Mouse (Mus musculus): ENCODE results near the gene Rcl1. TPM values are rescaled to one million over a fixed set of nuclear protein-coding genes. Genes with fewer than 3 reads are reported as not detected.

Rcl1 gene
- polyA plus RNA-seq, 2 experiments, result 31.4 to 52.1 TPM

DNA sequence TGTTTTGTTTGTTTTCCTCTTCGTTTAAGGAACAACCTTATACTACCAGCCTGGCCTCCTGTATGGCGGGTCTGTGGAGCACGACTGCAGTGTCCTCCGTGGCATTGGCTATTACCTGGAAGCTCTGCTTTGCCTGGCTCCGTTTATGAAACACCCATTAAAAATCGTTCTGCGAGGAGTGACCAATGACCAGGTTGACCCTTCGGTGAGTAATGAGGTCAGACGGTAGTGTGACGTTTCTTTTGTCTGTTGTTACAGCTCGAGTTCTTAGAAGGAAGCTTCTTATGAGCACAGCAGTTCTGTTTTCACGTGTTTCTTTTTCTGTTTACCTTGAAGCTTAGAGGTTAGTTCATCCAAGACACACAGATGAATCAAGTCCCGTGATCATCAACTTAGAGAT lies 17.0 kb downstream of the Rcl1 start:
- Histone ChIP-seq H3K36me3 (replicated peaks; ENCODE audit: control insufficient read depth, insufficient read depth, low read depth) (peaks cover 14% of the 10 kb centered on the region), H3K4me2 (ENCODE audit: low read depth) (no peak overlapping the region), H3K27ac (no peak overlapping the region), H3K4me1 (replicated peaks; ENCODE audit: control insufficient read depth in 2 of 2, insufficient read depth in 2 of 2, low read length in 1 of 2) (no peaks in the 10 kb centered on the region), H3K4me3 (ENCODE audit: insufficient read depth in 1 of 2, low read depth in 2 of 2, low read length in 2 of 2) (no peak overlapping the region), H3K9ac (replicated peaks) (no peak overlapping the region), H3K27me3 (ENCODE audit: control insufficient read depth, insufficient read depth, low read length) (no peaks in the 10 kb centered on the region), H3K9me3 (ENCODE audit: control insufficient read depth, low read length) (no peaks in the 10 kb centered on the region)
- DNase-seq (ENCODE audit: low read depth in 3 of 3, low spot score in 3 of 3), result no peak
- 84% methylated on average over 13 of the region's 13 CpGs for WGBS (ENCODE audit: insufficient replicate concordance)
- no peak for ATAC-seq (ENCODE audit: insufficient read depth)
- no peak for TF ChIP-seq EP300 (IDR thresholded peaks at IDR 0.05; ENCODE audit: low read depth)

DNA sequence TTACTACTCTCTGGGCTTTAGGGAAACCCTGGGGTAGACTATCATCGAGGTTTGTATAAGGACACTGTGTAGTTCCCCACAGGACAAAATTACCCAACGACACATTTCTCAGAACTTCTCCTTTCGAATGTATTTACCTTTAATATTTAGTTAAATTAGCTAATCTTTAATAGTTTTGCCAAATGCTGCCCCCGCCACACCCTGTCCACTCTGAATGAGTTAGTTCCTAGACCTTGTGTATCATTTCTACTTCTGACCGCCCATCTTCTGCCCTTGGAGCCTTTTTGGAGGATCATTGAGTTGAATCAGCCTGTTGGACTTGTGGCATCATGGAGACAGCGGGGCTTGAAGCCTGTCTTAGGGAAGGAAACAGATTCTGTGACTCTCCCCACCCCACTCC lies 19.1 kb downstream of the Rcl1 start:
- 81% methylated on average over 6 of the region's 6 CpGs for whole genome bisulfite sequencing (ENCODE audit: insufficient replicate concordance)

DNA sequence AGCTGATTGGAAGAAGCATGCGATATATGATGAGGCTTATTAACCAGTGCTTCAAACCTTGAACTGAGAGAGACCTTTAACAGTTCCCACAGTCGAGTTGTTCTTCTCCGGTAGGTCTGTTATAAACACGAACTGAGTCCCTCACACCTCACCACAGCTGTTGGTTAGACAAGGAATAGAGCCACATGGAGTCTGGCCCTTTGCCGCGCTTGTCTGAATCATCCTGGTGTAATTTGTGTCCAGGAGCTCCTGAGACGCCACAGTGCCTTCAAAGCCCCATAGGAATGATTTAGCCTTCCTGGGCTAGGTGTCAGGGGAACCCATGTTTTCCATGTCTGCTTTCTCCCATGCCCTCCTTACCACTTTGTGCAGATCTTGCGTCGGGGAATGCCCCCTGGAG lies 20.2 kb downstream of the Rcl1 start:
- H3K4me3 ChIP-seq (ENCODE audit: insufficient read depth in 1 of 2, low read depth in 2 of 2, low read length in 2 of 2), result no peak overlapping the region
- DNase-seq (ENCODE audit: low read depth in 3 of 3, low spot score in 3 of 3) (no peak), ATAC-seq (ENCODE audit: insufficient read depth) (no peak)
- WGBS (ENCODE audit: insufficient replicate concordance), result 90% methylated on average over 9 of the region's 9 CpGs
- H3K27me3 ChIP-seq (ENCODE audit: control insufficient read depth, insufficient read depth, low read length), result no peaks in the 10 kb centered on the region
- H3K4me1 ChIP-seq (replicated peaks; ENCODE audit: control insufficient read depth in 2 of 2, insufficient read depth in 2 of 2, low read length in 1 of 2), result no peaks in the 10 kb centered on the region; a peak in 1 of 4 replicates
- peaks cover 22% of the 10 kb centered on the region for H3K36me3 ChIP-seq (replicated peaks; ENCODE audit: control insufficient read depth, insufficient read depth, low read depth)
- H3K9ac ChIP-seq (replicated peaks), result no peak overlapping the region
- H3K9me3 ChIP-seq (ENCODE audit: control insufficient read depth, low read length), result no peaks in the 10 kb centered on the region
- H3K27ac ChIP-seq, result no peak overlapping the region
- H3K4me2 ChIP-seq (ENCODE audit: low read depth), result no peak overlapping the region
- TF ChIP-seq CTCF (IDR thresholded peaks at IDR 0.05; ENCODE audit: low read depth), result no peak

More for the DNA sequence above, 19.1 kb downstream of the Rcl1 start:
- no peak overlapping the region for H3K4me2 ChIP-seq (ENCODE audit: low read depth)
- no peaks in the 10 kb centered on the region for H3K4me1 ChIP-seq (replicated peaks; ENCODE audit: control insufficient read depth in 2 of 2, insufficient read depth in 2 of 2, low read length in 1 of 2)
- H3K36me3 ChIP-seq (replicated peaks; ENCODE audit: control insufficient read depth, insufficient read depth, low read depth), result peaks cover 22% of the 10 kb centered on the region
- H3K9me3 ChIP-seq (ENCODE audit: control insufficient read depth, low read length), result no peaks in the 10 kb centered on the region
- H3K27me3 ChIP-seq (ENCODE audit: control insufficient read depth, insufficient read depth, low read length), result no peaks in the 10 kb centered on the region
- no peak overlapping the region for H3K9ac ChIP-seq (replicated peaks)
- no peak for TF ChIP-seq EP300 (IDR thresholded peaks at IDR 0.05; ENCODE audit: low read depth)
- no peak for TF ChIP-seq CTCF (IDR thresholded peaks at IDR 0.05; ENCODE audit: low read depth)
- no peak overlapping the region for H3K27ac ChIP-seq
- ATAC-seq (ENCODE audit: insufficient read depth) (no peak), DNase-seq (ENCODE audit: low read depth in 3 of 3, low spot score in 3 of 3) (no peak)
- H3K4me3 ChIP-seq (ENCODE audit: insufficient read depth in 1 of 2, low read depth in 2 of 2, low read length in 2 of 2), result no peak overlapping the region

DNA sequence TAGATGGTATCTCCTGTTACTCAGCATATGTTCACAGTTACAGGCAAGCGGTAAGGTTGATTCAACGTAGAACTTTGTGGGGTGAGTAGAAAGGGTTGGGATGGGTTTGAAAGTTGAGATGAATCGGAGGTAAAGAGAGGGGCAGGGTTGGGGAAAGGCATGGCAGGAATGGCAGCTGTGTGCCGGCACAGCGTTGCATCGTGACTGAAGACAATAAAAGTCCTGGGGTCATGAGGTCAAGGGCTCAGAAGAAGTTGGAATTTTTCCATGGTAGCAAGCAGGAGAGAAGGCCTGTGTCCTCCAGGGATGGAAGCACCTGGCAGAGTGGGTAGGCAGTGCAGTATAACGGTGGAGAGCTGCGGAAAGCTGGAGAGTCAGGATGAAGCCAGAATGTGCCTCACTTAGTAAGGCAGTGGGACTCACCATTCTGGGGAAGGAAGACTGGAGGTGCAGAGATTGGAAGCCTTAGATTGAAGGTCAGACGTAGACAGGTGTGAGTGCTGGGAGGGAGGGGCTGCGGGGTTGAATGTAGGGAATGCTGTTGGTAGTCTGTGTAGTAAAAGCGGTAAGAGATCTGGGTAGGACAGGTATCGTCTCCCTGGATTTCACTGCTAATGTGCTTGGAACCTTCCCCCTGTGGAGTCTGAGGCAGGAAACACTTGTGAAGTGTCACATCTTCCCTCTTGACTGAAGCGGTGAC lies 23.9 kb downstream of the Rcl1 start:
- H3K36me3 ChIP-seq (replicated peaks; ENCODE audit: control insufficient read depth, insufficient read depth, low read depth), result peaks cover 26% of the 10 kb centered on the region
- no peaks in the 10 kb centered on the region for H3K9me3 ChIP-seq (ENCODE audit: control insufficient read depth, low read length)
- H3K4me3 ChIP-seq (ENCODE audit: insufficient read depth in 1 of 2, low read depth in 2 of 2, low read length in 2 of 2), result no peak overlapping the region
- H3K4me1 ChIP-seq (replicated peaks; ENCODE audit: control insufficient read depth in 2 of 2, insufficient read depth in 2 of 2, low read length in 1 of 2), result peaks cover 0 to 2% of the 10 kb centered on the region in 2 experiments; a peak in 1 of 4 replicates
- H3K27ac ChIP-seq, result no peak overlapping the region
- no peak for ATAC-seq (ENCODE audit: insufficient read depth)
- H3K27me3 ChIP-seq (ENCODE audit: control insufficient read depth, insufficient read depth, low read length), result no peaks in the 10 kb centered on the region
- TF ChIP-seq EP300 (IDR thresholded peaks at IDR 0.05; ENCODE audit: low read depth), result no peak
- no peak for TF ChIP-seq CTCF (IDR thresholded peaks at IDR 0.05; ENCODE audit: low read depth)
- no peak for DNase-seq (ENCODE audit: low read depth in 3 of 3, low spot score in 3 of 3)
- no peak overlapping the region for H3K9ac ChIP-seq (replicated peaks)
- no peak overlapping the region for H3K4me2 ChIP-seq (ENCODE audit: low read depth)
- WGBS (ENCODE audit: insufficient replicate concordance), result 89% methylated on average over 13 of the region's 13 CpGs

DNA sequence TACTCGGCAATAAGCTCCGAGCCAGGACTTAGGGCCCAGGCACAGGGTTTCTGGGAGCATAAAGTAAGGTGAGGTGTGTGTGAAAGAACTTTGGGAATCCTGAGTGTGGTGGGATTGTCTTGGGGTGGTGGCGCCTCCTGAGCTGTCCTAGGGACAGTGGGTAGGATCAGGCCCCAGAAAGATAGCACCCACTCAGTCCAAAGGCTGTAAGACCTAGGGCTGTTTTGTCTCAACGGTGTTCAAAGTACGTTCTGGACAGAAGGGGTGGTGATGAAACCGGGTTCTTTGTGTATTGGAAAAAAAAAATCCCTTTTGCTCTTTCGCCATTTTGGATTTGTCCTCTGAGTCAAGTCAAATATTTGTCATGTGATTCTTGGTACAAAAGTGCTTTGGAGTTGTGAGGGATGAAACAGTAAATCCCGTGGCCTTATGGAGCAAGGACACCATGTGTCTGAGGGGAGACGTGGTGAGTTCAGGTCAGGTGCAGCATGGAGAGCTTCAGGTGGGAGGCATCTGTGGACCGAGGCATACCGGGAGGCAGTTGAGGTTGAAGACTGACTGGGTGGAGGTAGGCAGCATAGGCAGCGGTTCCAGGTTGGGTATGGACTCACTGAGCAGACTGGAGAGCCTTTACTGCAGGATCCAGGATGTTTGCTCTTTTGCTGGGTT lies 25.3 kb downstream of the Rcl1 start:
- H3K4me1 ChIP-seq (replicated peaks; ENCODE audit: control insufficient read depth in 2 of 2, insufficient read depth in 2 of 2, low read length in 1 of 2), result peaks cover 0 to 2% of the 10 kb centered on the region in 2 experiments; a peak in 1 of 4 replicates
- TF ChIP-seq EP300 (IDR thresholded peaks at IDR 0.05; ENCODE audit: low read depth) (no peak), CTCF (IDR thresholded peaks at IDR 0.05; ENCODE audit: low read depth) (no peak)
- H3K4me3 ChIP-seq (ENCODE audit: insufficient read depth in 1 of 2, low read depth in 2 of 2, low read length in 2 of 2), result peak overlapping the region; percentile 32 to 33; a peak in 3 of 4 replicates
- no peak overlapping the region for H3K4me2 ChIP-seq (ENCODE audit: low read depth)
- peak in 1 of 3 experiments; percentile 38 for DNase-seq (ENCODE audit: low read depth in 3 of 3, low spot score in 3 of 3)
- no peaks in the 10 kb centered on the region for H3K27me3 ChIP-seq (ENCODE audit: control insufficient read depth, insufficient read depth, low read length)
- 78% methylated on average over 12 of the region's 12 CpGs for WGBS (ENCODE audit: insufficient replicate concordance)
- no peaks in the 10 kb centered on the region for H3K9me3 ChIP-seq (ENCODE audit: control insufficient read depth, low read length)
- H3K36me3 ChIP-seq (replicated peaks; ENCODE audit: control insufficient read depth, insufficient read depth, low read depth), result peaks cover 38% of the 10 kb centered on the region
- no peak overlapping the region for H3K9ac ChIP-seq (replicated peaks)
- ATAC-seq (ENCODE audit: insufficient read depth), result peak; percentile 42
- H3K27ac ChIP-seq, result peak overlapping the region; percentile 32

Measured in liver, embryonic 14.5 days (tissue).